Mouse (Mus musculus) mouse trophoblast stem cell (cell line): Measurements from ENCODE around the gene Zfp523.

Experiments used
- in situ Hi-C, 2 experiments: fragments of 300-500 bp; cut with MseI, MboI; formaldehyde crosslinking; loops; 2 replicates in 1 of 2; 3 replicates in 1 of 2; pipeline ENCODE4 v1.15.1; 2025

Gene Zfp523

DNA sequence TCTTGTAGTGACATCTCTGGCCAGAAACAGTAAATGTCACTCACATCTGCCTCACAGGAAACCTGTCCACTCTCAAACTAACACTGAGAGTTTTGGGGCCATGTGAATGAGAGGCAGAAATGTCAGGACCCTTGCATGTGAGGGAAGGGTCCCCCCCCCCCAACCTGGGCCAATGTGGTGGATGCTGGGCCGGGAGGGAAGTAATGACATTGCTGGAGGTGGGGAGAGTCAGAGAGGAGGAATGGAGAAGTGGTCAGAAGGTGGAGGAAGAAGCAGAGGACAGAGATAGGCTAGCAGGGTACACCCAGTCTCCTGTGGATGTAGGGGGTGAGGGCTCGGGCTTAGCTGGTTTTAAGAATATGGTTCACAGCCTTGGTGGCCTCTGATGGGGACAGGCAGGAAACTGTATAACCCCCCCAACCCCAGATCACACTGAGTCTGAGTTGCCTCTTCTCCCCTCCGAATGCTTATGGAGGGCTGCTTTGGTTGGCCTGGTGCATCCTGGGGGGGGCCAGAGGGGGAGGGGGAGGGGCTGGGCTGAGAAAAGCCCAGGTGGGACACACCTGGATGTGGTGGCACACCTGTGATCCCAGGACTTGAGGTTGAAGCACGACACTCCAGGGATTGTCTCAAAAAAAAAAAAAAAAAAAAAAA lies 32.7 kb downstream of the Zfp523 start:
- in situ Hi-C loops: no loop called here

DNA sequence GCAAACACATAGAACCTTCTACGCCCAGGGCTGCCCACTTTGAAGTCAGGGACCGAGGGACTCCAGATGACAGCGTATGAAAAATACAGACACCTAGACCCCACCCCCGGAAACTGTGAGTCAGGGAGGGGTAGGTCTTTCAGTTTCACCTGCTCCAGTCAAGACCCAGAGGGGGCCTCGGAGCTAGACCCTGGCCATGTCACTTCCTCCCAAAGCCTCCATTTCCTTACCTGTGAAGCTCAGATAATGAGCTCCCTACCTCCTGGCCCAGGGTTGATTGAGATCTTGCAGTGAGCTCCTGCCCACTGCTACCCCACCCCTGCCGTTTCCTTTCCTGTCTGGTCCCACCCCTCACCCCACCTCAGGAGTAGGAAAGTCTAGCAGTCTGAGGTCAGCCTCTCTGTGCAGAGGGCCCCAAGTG lies 35.0 kb downstream of the Zfp523 start:
- in situ Hi-C loops: no loop called here

DNA sequence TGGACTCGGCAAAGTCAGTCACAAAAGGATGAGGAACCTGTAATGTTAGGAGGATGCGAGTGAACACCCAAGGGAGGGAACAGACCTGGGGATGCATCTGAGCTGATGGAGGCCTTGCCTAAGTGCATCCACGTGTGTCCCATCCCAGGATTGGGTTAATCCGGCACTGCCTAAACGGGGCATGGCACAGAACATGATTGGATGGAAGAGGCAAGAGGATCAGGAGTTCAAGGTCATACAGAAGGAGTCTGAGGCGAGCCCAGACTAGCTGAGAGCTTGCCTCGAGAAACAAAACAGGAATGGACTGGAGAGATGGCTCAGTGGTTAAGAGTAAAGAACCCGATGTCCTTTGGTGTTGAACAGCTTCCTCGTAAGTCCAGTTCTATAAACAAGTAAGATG lies 35.5 kb downstream of the Zfp523 start:
- in situ Hi-C loops: no loop called here

DNA sequence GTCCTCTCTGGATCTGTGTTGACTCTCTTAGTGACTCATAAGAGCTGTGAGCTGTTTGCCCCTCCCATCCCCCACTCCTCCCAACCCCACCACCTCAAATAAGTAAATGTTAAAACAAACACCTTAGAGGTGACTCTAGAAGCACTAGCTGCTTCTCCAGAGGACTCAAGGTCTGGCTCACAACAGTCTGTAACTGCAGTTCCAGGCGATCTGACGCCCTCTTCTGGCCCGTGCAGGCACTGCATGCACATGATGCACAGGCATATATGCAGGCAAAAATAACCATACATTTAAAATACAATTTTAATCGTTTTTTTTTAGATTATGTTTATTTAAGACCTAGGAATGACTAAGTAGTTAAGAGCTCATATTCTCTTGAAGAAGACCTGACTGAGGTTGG lies 36.3 kb downstream of the Zfp523 start:
- in situ Hi-C loops: no loop called here

DNA sequence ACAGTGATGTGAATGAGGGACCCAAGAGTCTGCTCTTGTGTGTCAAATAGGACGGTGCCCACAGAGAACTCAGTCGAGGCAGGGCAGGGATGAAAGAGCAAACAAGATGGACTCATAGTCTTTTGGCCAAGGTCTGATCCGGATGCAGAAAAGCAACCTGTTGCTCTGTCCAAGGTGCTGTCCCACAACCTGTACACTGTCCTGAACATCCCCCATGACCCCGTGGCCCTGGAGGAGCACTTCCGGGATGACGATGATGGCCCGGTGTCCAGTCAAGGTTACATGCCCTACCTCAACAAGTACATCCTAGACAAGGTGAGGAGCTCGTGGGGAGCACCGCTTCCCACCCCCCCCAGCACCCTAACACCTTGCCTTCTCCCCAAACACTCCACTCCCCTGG lies 39.9 kb downstream of the Zfp523 start:
- in situ Hi-C loops: no loop called here

DNA sequence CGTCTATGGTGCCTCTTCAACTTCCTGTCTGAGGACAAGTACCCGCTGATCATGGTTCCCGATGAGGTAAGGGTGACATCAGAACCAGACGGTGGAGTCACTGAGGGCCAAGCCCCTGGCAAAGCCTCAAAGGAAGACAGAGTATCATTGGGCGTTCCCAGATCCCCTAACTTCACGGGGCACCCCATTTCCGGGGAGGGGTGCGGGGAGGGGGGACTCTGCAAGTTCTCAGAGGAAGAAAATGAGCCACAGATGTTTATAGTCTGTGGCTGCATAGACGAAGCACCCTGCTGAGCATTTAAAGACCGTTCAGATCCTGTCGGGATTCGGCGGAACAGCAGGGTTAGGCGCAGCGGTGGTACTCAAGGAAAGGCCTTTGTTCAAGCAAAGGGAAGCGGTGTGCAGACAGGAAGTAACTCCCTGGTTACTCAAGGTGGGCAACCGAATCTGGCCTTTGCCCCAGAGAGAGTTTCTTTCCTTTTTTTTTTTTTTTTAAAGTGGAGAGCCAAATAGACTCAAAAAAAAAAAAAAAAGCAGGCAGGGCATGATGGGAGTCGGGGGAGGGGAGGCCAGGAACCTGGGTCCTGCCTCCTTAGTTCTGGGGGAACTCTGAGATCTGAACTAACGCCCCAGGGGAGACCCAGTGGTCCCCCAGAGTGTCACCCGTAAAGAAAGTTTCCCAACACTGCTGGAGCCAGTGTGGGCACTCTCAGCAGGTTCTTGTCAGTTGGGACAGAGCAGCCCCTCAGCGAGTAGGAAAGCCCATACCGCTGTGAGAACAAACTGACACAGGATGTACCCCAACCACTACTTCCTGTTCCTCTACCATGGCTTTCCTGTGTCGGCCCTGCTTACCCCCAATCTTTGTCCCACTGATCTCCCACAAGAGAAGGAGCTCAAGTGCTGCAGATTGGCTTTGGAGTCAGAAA lies 41.1 kb downstream of the Zfp523 start:
- in situ Hi-C loops: no loop called here

DNA sequence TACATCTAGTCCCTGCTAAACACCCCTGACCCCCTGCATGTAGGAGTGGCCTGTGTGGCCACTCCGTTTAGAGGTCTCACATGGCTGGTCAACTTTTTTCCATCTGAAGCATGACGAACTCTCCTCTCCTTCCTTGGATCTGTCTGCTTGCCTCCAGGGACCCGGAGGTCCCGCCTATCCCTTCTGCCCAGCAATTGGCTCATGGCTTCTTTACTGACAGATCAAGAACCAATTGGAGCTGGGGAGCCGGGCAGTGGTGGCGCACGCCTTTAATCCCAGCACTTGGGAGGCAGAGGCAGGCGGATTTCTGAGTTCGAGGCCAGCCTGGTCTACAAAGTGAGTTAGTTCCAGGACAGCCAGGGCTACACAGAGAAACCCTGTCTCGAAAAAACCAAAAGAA lies 45.5 kb downstream of the Zfp523 start:
- in situ Hi-C loops: loop anchor here in 1 of 2 experiments (5.0 kb wide), 1 partner anchor 90 kb away; the partner anchor contains the start of gene Fance

DNA sequence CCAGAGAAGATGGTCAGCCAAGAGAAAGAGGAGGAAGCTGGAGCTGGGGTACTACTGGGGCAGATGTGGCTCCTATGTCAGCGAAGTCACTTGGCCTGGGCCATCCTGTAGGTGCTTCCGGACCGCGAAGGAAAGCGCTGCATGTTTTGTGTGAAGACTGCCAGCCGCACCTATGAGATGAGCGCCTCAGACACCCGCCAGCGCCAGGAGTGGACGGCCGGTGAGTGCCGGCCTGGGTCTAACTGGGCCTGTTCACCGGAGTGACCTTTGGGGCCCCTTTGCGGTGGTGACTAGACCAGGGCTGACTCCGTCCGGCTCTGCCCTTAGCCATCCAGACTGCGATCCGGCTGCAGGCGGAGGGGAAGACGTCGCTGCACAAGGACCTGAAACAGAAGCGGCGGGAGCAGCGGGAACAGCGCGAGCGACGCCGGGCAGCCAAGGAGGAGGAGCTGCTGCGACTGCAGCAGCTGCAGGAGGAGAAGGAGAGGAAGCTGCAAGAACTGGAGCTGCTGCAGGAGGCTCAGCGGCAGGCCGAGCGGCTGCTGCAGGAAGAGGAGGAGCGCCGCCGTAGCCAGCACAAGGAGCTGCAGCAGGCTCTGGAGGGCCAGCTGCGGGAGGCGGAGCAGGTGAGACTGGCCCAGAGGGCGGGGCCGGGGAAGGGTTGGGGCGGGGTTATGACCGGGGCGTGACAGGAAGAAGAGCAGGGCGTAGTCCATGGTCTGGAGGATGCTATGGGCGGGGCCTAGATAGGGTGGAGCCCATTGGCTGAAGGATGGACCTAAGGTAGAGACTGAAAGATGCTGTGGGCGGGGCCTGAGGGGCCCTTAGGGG lies 46.8 kb downstream of the Zfp523 start:
- in situ Hi-C loops: loop anchor here in 1 of 2 experiments (5.0 kb wide), 1 partner anchor 89 kb away; the partner anchor contains the start of gene Fance

DNA sequence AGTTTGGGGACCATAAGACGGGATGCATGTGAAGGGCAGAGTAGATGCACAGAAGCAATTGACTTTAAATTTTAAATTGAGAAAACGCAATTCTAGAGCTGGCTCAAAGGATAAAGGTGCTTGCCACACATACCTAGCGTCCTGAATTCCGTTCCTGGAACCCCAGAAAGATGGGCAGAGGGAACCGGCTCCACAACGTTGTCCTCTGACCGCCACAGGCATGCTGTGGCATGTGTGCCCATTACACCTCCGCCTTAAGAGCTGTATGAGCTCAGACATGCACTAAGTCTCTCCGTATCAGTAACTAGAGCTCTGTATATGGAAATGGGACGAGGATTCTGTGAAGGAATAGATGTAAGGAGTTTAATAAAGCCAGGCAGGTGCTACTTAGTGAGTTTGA lies 47.7 kb downstream of the Zfp523 start:
- in situ Hi-C loops: loop anchor here (5.0 kb wide), 3 partner anchors 38 to 88 kb away; partner anchors contain the start of gene Fance (in 1 of the 2)

DNA sequence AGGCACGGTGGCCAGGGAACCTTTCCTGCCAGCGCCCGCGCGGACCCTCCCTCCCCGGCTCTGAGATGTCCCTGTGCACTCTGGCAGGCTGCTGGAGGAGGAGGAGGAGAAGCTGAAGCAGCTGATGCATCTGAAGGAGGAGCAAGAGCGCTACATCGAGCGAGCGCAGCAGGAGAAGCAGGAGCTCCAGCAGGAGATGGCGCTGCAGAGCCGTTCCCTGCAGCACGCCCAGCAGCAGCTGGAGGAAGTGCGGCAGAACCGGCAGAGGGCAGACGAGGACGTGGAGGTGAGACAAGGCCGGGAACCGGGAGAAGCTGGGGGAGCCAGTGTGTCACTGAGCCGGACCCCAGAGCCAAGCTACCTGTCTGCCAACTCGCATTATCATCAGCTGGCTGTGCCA lies 49.1 kb downstream of the Zfp523 start:
- in situ Hi-C loops: loop anchor here in 1 of 2 experiments (5.0 kb wide), 2 partner anchors 36 to 81 kb away; no protein-coding TSS in a partner anchor

DNA sequence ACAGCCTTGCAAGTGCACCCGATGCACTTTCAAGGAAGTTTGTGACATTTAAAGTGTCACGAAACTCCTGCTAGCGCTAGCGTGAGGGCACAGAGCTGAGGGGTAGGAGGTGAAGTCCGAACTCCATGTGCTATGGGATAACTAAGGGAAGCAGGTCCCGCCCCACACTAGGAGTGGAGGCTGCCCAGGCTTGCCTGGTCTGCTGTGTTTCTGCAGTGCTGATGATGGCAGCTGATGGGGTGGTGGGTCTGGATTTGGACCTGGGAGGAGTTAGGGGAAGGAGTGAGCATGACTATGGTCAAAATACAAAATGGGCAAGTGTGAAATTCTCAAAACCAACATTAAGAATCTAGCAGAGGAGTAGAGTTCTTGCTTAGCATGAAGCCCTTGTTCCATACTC lies 53.6 kb downstream of the Zfp523 start:
- in situ Hi-C loops: no loop called here

DNA sequence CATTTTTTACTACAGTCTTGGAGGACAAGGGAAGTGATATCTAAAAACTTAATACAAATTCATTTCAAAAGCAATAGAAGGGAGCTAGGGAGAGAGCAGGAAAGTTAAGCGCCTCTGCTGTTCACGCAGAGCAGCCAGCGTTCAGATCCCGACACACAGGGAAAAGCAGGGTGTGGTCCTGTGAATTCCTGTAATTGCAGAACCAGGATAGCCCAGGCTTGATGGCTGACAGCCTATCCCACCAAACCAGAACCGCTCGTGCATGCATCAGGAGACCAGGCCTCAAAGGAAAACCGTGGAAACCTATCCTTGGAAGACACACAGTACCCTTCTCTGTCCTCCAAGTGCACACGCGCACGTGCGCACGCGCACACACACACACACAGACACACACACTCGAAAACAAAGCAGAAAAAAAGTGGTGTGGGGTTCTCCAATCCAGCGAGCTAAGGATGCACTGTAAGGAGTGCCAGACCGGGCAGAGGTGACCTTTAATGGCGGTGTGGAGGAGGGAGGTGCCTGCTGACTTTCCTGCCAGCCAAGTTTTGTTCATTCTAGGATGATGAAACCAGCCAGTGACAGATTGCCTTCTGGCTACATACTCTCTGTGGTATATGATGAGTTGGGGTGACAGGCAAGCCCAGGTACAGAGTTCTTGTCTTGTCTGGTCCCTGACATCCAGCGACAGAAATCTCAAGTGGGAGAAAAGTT lies 54.3 kb downstream of the Zfp523 start:
- in situ Hi-C loops: no loop called here

DNA sequence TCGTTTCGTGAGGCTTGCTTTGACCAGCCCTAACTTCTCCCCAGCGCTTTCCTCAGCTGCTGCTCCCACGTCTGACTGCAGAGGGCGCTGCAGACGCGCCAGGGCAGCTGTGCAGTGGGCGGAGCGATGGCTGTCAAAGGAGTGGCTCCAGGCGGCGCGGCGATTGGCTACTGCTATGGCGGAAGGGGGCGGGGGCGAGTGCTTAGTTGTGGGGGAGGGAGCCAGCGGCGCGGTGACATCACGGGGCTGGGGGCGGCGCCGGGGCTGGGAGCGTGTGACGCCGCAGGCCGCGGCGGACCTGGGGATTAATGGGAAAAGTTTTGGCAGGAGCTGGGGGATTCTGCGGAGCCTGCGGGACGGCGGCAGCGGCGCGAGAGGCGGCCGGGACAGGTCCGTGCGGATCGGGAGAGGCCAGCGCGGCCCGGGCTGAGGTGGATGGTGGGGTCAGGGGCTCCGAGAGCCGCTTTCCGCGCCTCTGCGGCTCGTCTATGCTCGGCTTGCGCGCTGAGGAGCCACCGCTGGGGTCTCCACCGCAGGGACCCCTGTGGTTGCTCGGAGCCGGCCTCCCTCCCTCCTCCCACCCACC lies 55.6 kb downstream of the Zfp523 start, which contains the start of gene Ppard:
TSS of gene Ppard (plus strand) at position 226 of the 586 bp plus-strand sequence.
- in situ Hi-C loops: no loop called here

DNA sequence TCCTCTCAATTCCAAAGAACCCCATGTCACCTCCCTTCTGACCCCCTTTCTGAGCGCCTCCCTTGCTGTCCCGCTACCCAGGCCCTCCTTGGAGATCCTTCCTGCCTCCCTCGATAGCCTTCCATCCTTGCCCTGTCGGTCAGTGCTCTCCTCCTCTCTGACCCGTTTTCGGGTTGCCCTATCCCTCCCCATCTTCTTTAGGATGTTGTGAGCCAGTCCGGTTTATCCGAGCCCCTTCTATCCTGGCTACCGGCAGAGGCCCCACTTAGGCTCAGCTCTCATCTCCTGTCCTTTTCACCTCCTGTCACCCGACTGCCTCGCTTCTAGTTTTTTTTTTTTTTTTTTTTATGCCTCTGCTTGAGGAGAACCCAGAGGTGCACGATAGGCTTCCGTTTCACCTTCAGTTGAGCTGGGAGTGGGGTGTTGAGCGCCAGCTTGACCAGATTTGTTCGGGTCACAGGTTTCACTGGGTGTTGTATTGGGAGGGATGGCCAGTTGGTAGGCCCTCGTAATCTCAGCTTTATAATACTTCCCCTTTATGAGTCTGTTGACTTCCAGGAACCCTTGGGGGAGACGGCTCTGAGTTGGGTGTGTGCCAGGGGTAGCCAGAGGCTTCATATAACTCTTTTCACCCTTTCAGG lies 56.3 kb downstream of the Zfp523 start:
- in situ Hi-C loops: no loop called here

DNA sequence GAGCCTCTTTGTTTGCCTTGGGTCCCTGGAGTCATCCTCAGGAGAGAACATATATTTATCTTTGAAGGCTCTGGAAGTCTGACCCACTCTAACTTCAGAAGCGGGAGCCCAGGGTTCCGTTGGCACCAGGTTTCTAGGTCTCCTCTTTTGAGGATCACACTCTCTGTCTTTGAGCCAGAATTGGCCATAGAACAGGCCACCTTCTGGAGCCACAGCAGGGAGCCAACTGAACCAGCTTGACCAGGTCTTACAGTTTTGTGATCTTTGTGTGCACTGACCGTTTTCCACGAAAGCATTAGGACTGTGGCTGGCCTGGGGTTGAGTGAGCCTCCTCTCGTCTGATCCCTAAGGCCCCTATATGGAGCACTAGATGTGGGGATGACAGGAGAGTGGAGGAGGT lies 57.7 kb downstream of the Zfp523 start:
- in situ Hi-C loops: no loop called here

DNA sequence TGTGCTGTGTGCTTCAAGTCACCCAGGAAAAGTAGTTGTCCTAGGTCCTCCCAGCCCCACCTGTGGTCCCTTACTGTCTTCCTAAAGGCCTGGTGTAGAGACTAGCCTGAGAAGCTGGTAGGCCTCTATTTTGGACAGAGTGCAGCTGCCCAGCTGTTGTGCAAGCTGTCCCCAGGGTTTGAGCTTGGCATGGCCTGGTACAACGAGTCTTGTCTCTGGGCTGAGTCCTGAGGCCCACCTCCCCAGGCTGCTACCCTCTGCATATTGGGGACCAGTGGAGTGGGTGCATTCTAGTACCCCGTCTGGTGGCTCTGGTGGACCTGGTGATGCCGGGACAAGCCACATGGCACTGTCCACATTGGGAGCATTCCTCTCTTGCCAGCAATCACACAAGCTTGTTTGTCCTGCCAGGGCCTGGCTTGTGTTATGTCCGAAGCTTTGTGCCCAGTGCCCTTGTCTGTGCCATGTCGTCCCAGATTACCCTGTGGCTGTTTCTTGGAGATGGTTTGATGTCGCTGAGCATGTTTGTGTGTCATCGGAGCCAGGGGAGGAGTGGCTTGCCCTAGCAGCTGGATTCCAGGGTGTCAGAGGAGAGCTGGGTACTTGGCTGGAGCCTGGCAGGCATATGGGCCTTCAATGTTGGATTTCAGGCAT lies 59.2 kb downstream of the Zfp523 start:
- in situ Hi-C loops: no loop called here

DNA sequence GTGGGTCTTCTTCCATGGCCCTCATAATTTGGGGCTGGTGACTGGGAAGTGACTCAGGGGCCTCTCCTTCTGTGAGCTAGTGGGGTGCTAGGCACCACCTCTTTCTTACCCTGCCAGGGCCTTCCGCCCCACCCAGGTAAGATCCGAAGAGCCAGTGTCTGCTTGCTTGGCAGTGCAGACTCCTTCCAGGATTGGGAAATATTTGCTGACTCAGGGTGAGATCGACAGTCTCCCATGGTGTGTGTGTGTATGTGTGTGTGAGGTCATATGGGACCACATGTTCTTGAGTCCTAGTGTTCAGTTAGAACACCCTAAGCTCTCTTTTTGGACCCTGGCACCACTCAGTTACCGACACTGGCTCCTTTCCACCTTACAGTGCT lies 59.7 kb downstream of the Zfp523 start:
- in situ Hi-C loops: no loop called here

DNA sequence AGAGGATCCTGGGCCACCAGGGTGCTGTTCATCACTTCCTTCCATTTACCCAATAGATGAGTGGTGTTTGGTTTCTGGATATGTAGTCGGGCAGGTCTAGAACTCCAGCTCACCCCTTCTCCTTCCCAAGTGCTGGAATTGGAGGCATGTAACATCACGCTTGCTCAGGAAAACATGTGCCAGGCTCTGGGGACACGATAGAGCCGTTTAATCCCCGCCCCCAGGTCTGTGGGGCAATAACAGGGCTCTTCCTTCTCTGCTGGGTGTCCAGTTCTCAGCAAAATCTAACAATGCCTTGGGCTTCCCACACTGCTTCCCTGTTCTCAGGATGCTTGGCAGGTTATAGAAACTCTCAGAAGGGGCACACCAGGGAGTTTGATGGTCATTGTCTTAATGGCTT lies 60.4 kb downstream of the Zfp523 start:
- in situ Hi-C loops: no loop called here

DNA sequence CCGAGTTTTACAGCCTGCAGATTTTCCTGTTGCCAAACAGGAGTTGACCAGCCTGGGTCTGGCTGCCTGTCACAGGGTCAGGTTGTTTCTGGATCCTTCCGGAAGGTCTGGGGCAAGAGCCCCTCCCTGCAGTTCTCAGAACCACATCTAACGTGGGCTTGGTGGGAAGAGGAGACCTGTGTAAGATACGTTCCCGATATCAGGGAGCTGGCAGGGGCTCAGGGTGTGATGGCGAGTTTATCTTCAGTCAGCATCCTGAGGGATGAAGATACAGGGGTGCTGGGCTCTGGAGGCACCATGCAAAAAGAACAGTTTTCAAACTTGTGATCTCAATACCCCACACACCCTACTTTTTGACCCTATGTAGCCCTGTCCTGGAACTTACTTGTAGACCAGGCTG lies 60.9 kb downstream of the Zfp523 start:
- in situ Hi-C loops: no loop called here

DNA sequence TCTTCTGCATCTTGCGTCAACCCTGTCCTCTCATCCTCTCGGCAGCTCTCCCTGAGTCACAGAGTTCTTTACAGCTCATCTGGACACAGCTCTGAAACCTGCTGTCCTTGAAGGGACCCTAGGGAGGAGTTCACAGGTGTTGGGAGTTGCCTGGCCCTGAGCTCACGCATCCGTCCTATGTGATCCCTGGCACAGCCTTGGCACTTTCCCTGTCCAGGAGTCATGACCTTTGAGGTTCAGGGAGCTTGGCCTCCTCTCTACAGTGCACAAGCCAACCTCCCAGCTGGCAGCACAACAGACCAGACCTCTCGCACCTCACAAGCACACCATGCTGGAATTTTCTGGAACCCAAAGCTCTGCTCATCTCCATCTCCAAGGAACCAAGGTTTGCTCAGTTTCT lies 63.9 kb downstream of the Zfp523 start:
- in situ Hi-C loops: no loop called here
